Mouse (Mus musculus) kidney, postnatal 25 days (tissue): ENCODE results near the gene Kcnj5.

Experiments
- DNase-seq, 2 experiments: peaks; one replicate each; pipeline ENCODE4 v3.0.0; 2021; ENCODE audit warnings: mixed read lengths in 2 of 2

The Kcnj5 gene

DNA sequence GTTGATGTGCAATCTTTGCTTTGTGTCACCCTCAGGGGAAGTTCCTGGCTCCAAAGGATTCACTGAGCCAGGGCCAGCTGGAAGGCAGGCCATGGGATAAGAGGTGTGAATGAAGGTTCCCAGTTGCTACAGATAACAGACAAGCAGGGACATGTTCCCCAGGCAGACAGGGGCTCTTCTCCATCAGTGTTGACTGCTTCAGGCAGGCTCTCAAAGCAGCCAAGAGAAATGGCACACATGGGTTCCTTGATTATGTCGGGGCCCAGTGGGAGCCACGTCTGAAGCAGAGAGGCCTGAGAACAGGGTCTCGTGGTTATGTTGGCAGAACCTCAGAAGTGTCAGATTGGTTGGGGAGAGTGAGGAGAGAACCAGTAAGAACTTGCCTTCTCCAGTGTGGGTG is 30.1 kb downstream of the Kcnj5 start:
- DNase-seq = no peak

DNA sequence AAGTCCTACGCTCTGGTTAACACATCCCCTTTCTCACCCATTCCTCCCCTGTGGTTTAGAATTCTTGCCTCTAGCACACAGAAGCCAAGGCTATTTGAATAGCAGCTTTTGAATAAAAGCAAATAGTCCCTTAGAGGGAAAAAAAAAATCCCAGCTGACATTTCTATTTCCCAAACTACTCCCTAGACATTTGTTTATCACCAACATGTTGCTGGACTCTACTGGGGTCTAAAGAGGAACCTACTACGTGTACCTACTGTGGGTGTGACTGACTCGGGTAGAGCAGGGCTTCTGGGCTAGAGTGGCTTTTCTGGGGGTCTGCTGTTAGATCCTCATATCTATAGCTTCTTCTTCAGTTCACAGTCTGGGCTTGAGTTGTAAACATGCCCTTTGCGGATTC is 31.9 kb downstream of the Kcnj5 start:
- no peak for DNase-seq

GRCm38 (mm10) chr9:32311786-32312185 is 32.4 kb downstream of the Kcnj5 start:
- no peak for DNase-seq

DNA sequence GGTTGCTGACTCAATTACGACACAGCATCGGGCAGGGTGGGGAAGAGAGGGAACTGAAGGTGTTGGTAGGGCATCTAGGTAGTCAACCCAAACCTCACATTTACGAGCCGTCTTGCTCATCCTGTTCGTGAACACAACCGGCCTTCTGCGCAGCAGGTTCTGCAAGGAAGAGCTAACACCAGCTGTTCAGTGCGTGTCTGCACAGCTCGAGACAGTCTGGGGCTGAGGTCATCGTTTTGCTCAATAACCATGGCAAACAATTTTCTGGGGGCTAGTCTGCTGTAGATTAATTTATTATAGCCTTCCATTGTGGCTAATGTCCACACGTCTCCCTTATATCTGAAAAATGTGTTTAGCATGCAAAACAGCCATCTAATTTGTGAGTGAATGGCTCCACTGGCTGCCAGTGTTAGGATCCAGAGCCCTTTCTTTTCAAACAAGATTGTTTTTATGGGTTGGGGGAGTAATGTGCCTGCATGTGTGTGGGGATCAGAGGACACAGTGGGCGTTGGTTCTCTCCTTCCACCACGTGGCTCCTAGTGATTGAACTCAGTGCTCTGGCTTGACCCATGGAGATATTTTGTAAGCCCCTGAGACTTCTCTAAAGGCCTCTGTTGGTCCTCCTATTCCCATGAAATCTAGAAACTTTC is 41.5 kb downstream of the Kcnj5 start:
- DNase-seq = no peak

GRCm38 (mm10) chr9:32295061-32295800 is 48.9 kb downstream of the Kcnj5 start:
- no peak for DNase-seq

DNA sequence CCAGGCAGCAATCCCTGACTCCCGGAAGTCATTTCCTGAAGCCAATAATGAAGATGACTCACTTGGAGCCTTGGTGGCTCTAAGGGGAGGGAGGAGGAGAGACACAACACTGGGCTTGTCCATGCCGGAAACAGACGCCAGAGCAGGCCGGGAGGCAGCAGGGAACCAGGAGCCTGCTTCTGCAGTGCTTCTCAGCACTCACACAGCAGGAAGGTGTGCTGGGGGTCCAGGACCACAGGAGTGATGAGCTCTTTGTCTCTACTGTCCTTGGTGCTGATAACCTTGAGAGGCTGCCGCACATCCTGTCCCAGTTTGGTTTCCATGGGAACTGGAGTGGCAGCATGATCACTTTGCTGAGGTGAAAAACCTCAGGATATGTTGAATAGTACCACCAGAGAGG is 51.5 kb downstream of the Kcnj5 start:
- DNase-seq = peak; percentile 11 to 40

GRCm38 (mm10) chr9:32291618-32292017 is 52.5 kb downstream of the Kcnj5 start:
- peak; percentile 44 to 64 for DNase-seq

DNA sequence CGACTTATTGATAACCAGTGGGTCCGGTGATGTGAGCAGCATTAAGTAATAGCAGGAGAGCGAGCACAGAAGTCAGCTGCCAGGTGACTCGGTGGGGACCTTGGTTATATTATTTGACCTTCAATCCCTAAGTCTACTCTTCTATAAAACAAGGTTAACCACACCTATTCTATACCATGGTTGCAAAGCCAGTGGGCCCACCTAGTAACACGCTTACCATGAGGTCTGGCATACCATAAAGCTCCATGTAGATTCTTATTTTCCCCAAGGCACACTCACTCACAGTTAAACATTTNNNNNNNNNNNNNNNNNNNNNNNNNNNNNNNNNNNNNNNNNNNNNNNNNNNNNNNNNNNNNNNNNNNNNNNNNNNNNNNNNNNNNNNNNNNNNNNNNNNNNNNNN is 60.6 kb downstream of the Kcnj5 start:
- no peak for DNase-seq

GRCm38 (mm10) chr9:32280456-32280855 is 63.7 kb downstream of the Kcnj5 start:
- DNase-seq = no peak

GRCm38 (mm10) chr9:32279789-32280188 is 64.4 kb downstream of the Kcnj5 start:
- DNase-seq = peak; percentile 24 to 50

- no peak for DNase-seq
Measured at GRCm38 (mm10) chr9:32278052-32278451, 66.1 kb downstream of the Kcnj5 start.

DNA sequence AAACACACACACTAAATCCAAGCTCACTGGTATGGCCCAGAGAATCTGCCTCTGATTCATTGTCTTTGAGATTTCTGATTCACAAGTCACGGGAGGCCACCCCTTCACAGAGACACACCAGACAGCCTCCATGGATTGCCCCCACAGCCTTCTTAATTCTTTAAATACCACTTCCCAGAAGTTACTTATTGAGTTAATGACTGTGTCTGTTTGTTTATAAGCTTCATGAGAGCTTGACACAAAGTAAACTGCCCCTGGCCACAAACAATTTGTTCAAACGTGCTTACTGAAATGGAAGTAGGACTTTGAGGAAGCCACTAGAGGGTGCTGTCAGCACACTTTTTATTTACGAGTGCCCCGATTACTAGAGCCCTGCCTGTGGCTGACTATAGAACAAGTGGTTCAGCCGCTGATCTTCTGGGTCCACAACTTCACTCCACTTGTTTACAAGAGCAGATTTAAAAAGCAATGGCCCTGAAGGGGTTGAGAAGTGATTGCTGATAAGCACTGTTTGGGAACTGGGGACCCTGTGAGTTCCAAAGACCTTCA is 72.2 kb downstream of the Kcnj5 start:
- peak; percentile 75 to 83 for DNase-seq
